Mouse (Mus musculus): ENCODE measurements at regions not wholly inside any gene's neighbourhood (a gene's known extent, or its start where the extent isn't known, plus 50 kb on each side); places are given as distances from the start of the nearest gene placed in this dataset.

GRCm38 (mm10) chr2:117475561-117475960 lies 132.8 kb upstream of the Rasgrp1 start:
- TF ChIP-seq TAL1 (IDR thresholded peaks at IDR 0.05; ENCODE audit: low read length) (no peak), GATA1 (IDR thresholded peaks at IDR 0.05; ENCODE audit: low read length) (no peak)

Measured in erythroblast, embryonic 14.5 days (primary cell).